In the genomic region with DNA sequence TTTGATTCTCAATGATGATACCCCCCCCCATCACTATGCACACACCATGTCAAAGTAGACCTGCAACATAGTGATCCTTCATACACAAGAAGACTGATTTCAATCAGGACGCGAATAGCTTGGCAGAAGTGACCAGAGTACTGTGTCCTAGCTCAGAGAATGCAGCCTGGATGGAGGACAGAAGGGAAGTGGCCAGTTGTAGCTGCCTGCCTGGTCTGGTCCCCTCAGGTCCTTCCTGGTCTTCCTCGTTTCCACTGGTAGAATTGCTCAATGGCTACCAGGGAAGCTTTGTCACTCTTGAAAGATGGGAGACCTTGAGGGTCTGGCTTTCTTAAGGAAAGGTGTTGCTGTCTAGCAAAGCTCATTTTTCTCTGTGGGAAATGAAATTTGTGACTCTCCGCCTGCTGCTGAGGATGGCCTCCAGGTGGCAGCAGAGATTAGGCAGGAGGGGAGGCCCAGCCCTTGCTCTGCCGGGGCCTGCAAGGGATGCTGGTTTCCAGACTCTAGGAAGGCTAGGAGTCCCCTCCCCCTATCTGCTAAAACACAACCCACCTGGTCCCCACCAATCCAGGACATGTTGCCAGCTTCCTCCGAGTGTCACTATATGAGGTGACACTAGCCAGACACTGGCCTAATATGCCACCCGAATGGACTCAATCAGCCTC, we compare ENCODE assay signal across 7 mouse cellular contexts. TPM values are rescaled to one million over a fixed set of nuclear protein-coding genes. Genes with fewer than 3 reads are reported as not detected.
DNase-seq lines count a peak whose midpoint lies in the region; ATAC-seq and TF ChIP-seq lines count a peak whose summit lies in the region.

No protein-coding gene starts in this region.

- ATAC-seq in Patski, result peak; percentile 60
- peak; percentile 70; the same call in 1 of the 2 replicates for ATAC-seq in erythroid progenitor cell, adult 5-6 weeks (replicated peaks; ENCODE audit: low FRiP score, poor library complexity, severe bottlenecking)

- TF ChIP-seq CTCF in Patski (IDR thresholded peaks at IDR 0.05), result peak; percentile 97

- CTCF ChIA-PET in Patski (lab: Charles Lee), result interaction anchor here (0.6 to 2.7 kb wide), 26 partner anchors 10 to 125 kb away, joined by 3 to 46 read pairs (median 4); no protein-coding TSS in a partner anchor

- H3K27me3 ChIP-seq in Patski, result peaks cover 3% of the 10 kb centered on the region

- POLR2A ChIA-PET in Patski (lab: Charles Lee), result interaction anchor here (0.6 kb wide), 1 partner anchor 21 kb away, joined by 3 read pairs; no protein-coding TSS in a partner anchor

- no peak for DNase-seq in Patski (ENCODE audit: low read depth, low spot score)
- peak; percentile 36 for DNase-seq in brain, embryonic 18.5 days (ENCODE audit: low read depth, low spot score)
- peak; percentile 83 for DNase-seq in heart, postnatal 4 days
- peak; percentile 63 to 79 for DNase-seq in layer of hippocampus, adult 18-20 months (ENCODE audit: low spot score in 2 of 2)
- peak; percentile 68 for DNase-seq in lung, postnatal 25 days (ENCODE audit: low spot score)
- peak; percentile 86 for DNase-seq in retina, postnatal 1 day

- in situ Hi-C loops in Patski (cut with MboI; ENCODE audit: low pct_unique_long_range_greater_than_20kb), result no loop called here

RNA-seq across cellular contexts. Expression of gene Slc4a5, which starts 4.5 kb away (rescaled TPM):
- 0.04 TPM for polyA plus RNA-seq in Patski (2021)
- not detected in 2 replicates for total RNA-seq in erythroid progenitor cell, adult 5-6 weeks (2015; ENCODE audit: low replicate concordance)
- 0.39 TPM in 1 of 2 replicates, not detected in the other for total RNA-seq in erythroid progenitor cell, adult 5-6 weeks (2017; ENCODE audit: low replicate concordance)
- under 1 TPM in 1 of 2 experiments, not detected in 1; 0.12 TPM for total RNA-seq in heart, postnatal 4 days (2021)
- 1 to 10 TPM in 1 of 2 experiments, under 1 TPM in 1; 0.25 to 1.2 TPM for total RNA-seq in layer of hippocampus, adult 18-20 months (2021)

RNA-seq across cellular contexts. Expression of gene Dctn1, which starts 49.4 kb away (rescaled TPM):
- polyA plus RNA-seq in Patski (2021), result 121 TPM
- total RNA-seq in erythroid progenitor cell, adult 5-6 weeks (2015; ENCODE audit: low replicate concordance), result 27.7 and 33.5 TPM in 2 replicates
- 74.6 and 104 TPM in 2 replicates for total RNA-seq in erythroid progenitor cell, adult 5-6 weeks (2017; ENCODE audit: low replicate concordance)
- 100 to 1,000 TPM; 122 to 123 TPM for total RNA-seq in heart, postnatal 4 days (2021)
- 100 to 1,000 TPM; 398 to 403 TPM for total RNA-seq in layer of hippocampus, adult 18-20 months (2021)

RNA-seq across cellular contexts. Expression of gene 1700003E16Rik, which starts 58.9 kb away (rescaled TPM):
- polyA plus RNA-seq in Patski (2021), result 5.9 TPM
- total RNA-seq in erythroid progenitor cell, adult 5-6 weeks (2015; ENCODE audit: low replicate concordance), result not detected in 2 replicates
- total RNA-seq in erythroid progenitor cell, adult 5-6 weeks (2017; ENCODE audit: low replicate concordance), result not detected in 2 replicates
- total RNA-seq in heart, postnatal 4 days (2021), result under 1 TPM in 1 of 2 experiments, not detected in 1; 0.14 TPM
- total RNA-seq in layer of hippocampus, adult 18-20 months (2021), result 10 to 100 TPM; 25.3 to 26.1 TPM

RNA-seq across cellular contexts. Expression of gene Wdr54, which starts 58.9 kb away (rescaled TPM):
- polyA plus RNA-seq in Patski (2021), result 18.9 TPM
- total RNA-seq in erythroid progenitor cell, adult 5-6 weeks (2015; ENCODE audit: low replicate concordance), result not detected in 2 replicates
- not detected in 2 replicates for total RNA-seq in erythroid progenitor cell, adult 5-6 weeks (2017; ENCODE audit: low replicate concordance)
- 1 to 10 TPM; 1.6 to 1.8 TPM for total RNA-seq in heart, postnatal 4 days (2021)
- 10 to 100 TPM; 24.4 to 27.6 TPM for total RNA-seq in layer of hippocampus, adult 18-20 months (2021)

Comparison
In these comparisons a context has a peak if more than half of its experiments do, and no peak if none do; other contexts are left out.
1. RNA of gene 1700003E16Rik, which starts 58.9 kb away (total RNA-seq): 25.3 to 26.1 TPM in layer of hippocampus, adult 18-20 months; 0.14 TPM in heart, postnatal 4 days and not detected in erythroid progenitor cell, adult 5-6 weeks; every median in the first group is over 10 times any median in the second.